Mouse (Mus musculus) kidney, postnatal 14 days (tissue): Measurements from ENCODE around the gene Rin3.

Source experiments
- DNase-seq: peaks from one replicate; pipeline ENCODE4 v3.0.0; 2022; ENCODE audit warnings: mixed read lengths

Gene Rin3

DNA sequence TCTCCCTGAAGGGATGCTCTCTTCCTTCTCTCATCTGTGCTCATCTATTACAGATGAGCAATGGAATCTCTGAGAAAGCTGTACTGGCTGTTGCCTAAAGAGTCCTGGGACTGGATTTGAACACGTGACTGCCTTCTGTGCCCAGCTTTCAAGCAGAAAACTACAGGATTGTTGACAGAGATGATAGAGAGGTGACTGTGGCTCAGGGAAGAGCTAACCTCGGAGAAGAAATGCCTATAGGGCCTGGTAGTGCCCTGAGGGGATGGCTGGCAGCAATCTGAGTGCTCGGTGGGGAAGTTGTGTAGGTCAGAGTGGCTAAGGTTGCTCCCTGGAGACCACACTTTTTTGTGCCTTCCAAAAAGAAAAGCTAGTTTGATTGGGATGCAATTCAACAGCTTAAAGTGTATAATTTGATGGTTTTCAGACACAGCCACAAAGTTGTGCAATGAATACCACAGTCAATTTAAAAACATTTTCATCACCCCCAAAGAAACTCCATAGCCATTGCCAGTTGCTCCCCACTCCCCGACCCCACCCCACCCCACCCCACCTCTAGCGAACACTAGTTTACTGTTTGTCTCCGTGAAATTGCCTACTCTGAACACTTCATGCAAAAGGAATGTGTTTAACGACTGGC lies 1.9 kb upstream of the Rin3 start:
- no peak for DNase-seq

DNA sequence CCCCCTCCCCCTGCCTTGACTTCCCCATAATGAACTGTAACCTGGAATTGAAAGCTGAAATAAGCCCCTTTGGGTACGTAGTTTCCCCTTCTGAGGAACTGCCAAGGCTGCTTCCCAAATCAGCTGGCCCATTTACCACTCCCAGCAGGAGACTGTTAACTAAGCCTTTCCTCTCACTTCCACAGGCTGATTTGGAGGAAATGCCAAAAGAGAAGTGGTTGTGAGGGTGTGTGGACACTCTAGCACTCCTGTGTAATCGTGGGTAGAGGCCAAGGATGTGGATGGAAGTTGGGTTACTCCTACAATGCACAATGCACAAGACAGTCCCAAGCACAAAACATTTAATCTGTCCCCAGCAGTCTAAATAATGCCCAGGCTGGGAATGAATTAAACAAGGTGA lies 722 bp upstream of the Rin3 start:
- no peak for DNase-seq

DNA sequence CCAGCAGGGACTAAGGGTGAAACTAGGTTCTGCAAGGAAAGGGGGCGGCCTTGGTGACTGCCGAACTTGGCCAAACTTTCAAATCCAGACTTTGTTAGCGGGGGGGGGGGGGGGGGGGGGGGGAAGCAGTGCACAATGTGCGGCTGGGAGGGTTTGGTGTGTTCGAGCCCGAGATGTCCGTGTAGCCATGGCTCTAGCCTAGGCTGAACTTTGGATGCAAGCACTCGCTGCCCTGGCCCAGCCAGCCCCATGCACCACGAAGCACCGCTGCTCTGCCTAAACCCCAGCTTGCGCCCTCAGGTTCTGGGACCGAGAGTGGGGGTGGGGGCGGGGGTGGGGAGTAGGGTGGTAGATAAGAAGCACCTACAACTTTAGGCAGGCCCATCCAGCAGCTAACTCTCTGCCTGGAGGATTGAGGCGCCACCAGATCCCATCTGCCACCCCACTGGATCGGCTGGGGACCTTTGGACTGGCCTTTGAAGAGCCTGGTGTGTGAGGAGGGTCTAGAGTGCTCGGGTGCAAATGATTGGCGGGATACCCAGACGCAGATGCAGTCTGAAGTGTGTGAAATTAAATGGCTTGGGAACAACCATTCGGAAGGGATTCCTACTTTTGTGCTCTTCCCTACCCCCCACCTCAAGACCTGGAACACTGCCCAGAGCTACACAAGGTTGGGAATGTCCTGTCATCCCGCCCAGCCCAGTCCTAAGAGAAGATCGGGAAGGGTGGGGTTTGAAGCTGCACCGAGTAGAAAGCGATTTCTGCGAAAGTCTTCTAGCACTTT lies 827 bp downstream of the Rin3 start:
- DNase-seq = peak; percentile 85

DNA sequence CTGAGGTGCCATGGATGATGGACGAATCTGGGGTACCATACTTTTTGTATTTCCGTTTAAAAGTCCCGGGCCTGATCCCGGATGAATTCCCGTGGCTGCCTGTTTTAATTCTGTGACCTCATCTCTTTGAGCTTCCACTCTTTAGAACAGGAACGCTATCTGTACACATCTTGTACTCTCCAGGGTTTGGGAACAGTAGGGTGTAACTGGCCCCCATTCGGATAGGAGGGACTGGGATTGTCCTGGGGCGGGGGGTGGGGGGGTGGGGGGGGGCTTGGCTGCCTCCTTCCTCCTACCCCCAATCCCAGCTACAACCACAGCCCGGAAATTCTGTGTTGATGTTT lies 1.4 kb downstream of the Rin3 start:
- DNase-seq = no peak

DNA sequence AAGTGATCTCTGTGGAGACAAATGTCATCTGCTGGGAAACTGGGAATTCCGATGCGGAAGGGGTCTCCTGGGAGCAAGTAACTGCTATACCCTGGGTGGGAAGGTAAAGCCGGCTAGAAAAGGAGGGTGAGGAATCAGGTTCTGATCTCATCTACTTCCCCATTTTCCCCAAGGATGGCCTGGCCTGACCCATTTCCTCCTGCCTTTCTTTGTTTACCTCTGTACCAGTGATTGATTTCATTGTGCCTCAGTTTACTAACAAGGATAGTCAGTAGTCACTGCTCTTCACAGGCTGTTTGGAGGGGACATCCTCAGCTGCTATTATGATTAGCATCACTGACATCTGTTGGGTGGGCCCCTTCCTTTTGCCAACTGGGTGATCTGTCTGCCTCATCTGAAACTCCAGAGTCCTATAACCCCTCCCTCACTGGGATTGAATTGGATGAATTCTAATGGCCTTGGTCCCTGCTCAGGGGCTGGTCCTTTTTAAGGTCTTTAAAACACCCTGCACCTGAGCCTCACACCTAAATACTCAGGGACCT lies 1.8 kb downstream of the Rin3 start:
- DNase-seq = no peak

DNA sequence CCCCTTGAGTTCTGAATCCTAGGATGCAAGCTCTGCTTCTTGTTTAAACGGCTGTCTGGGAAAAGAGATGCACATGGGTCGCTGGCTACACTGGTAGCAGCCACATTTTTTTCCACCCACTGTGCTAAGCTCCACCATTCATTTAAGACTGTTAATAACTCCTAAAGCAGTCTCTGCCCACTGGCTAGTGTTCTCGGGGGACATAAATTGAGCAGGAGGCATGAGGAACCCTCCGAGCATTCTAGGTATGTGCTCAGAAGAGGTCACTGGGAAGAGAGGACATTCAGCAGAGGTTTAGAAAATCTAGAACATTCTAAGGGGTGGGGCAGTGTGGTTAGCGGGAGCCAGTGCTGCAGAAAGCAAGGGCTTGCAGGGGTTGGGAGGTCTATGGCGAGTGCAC lies 2.5 kb downstream of the Rin3 start:
- DNase-seq = no peak

DNA sequence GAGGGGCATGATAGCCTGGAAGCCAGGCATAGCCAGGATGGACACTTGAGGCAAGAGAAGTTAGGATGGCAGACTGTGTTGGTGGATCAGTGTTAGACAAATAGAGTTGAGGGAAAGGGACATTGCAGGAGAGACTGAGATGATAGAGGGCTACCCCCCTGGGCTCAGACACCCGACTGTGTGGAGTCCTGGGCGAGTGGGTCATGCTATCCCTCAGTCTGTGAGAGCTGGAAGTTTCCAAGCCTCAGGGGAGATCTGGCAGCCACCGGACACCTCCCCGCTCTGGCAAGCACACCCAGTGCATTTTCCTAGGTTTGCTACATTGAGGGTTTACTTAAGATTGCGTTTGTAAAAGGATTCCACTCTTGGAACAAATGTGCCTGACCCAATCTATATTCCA lies 2.9 kb downstream of the Rin3 start:
- DNase-seq = no peak

DNA sequence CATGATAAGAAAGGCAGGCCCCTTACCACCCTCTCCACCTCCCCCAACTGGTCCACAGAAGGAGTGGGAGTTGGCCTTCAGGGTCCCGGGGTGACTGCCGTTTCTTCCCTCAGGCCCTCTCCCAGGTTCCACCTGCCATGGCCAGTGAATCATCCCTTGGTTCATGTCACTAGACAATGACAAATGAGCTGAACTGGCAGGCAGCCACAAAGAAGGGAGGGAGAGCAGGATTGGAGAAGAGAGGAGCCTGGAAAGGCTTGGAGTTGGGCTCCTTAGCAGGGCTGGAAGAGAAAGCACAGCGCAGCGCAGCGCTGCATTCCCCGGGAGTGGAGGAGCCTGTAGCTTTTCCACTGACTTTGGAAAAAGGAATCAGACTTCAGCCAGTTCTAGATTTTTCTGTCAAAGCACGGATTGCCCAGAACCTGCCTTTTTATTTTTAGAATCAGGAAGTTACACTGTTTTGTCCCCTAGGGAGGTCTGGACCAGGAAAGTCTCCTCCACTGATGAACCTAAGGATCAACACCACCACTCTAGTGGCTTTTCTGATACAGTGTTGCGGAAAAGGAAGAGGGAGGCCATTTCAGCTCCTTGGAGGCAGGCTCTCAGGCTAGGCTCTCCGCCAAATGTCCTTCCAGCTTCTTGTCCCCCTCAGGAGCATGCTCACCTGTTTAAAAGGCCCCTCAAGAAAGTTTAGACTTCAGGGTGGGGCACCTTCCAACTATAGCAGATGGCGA lies 4.0 kb downstream of the Rin3 start:
- peak; percentile 75 for DNase-seq

DNA sequence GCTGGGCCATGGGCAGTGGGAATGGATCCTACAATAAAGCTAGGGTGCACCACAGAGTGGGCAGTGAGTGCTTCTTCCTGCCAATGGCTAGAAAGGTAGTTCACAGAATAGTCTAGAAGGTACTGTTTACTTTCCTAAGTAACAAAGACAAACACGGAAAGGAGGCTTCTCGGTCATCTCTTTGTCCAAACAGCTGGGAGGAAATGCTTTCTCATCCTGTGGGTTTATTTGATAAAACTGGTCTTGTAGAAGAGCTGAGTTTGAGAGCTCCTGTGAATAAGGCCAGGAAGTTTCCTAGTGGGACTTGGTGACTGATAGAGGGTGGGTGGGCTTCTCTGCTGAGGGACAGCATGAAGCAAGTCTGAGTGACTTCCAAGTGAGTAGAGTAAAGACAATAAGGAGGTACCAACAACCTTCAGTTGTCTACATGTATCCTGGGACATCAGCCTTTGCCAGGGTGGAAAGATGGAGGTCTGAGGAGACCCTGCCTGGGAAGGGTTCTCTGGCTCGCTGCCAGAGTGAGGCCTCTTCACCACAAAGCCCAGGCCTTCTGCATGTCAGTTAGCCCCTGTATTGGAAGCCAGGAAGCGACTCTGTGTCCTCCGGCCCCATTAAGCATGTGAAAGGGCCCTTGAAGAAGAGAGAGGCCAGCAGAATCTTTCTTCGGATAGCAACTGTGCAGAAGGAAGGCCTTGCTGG lies 5.2 kb downstream of the Rin3 start:
- DNase-seq = no peak

DNA sequence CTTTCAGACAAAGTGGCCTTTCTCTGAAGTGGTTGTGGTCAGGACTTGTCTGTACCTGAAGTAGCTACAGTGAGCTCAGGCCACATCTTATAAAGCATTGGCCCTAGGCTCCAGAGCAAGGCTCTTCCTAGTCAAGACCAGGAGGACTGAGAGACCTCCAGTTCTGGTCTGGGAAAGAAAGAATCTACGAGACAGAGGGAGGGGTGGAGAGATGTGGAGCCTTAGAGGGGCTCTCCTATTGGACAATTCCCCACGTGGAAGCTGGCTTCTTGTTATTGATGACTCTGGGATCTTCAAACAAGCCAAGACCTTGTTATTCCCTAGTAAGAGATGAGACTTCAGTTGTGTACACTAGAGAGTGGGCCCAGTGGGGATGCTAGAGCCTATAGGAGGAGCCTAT lies 6.0 kb downstream of the Rin3 start:
- DNase-seq = no peak

DNA sequence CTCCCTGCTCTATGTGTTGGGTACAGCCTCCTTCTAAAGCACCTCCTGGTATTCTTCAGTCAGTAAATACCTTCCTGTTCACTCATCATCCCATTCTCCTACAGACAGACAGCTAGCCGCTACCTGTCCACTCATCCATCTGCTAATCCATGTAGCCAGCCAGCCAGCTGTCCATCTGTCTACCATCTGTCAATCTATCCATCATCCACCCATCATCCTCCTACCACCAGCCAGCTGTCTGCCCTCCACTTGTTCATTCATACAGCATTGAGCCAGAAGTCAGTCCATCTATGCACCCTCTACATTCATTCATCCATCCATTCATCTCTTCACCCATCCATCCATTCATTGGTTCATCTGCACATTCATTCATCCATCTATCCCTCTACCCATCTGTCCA lies 6.7 kb downstream of the Rin3 start:
- no peak for DNase-seq

DNA sequence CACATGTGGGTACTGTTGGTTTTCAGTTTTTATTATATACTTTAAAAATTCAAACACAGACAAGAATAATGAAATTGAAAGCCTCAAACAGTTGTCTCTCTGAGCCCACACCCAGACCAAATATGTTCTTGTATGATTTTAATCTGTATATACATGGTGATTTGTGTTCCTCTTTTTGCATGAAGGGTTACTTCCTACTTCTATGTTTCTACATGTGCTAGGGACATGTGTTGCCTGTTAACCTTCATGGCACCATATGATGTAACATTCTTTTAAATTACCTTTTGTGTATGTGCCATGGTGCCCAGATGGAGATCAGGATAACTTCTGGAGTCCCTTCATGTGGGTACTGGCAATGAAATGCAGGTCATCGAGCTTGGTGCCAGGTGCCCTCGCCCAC lies 7.8 kb downstream of the Rin3 start:
- DNase-seq = no peak

DNA sequence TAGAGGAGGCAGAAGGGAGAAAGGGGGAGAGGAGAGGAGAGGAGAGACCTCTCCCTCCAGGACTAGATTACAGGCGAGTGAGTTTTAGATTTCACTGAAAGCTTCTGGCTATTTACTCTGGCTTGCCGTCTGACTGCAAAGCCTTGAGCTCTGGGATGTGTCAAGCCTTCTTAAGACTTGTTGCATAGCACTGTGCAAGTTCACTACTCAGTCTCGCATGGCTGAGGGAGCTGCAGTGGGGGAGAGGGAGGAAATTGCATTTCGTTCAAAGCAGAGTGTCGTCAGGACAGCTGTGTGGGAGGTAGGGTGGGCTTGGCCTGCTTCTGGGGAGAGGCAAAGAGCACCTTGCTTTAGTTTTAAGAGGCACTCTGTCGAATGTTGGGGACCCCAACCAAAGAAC lies 8.8 kb downstream of the Rin3 start:
- DNase-seq = no peak

DNA sequence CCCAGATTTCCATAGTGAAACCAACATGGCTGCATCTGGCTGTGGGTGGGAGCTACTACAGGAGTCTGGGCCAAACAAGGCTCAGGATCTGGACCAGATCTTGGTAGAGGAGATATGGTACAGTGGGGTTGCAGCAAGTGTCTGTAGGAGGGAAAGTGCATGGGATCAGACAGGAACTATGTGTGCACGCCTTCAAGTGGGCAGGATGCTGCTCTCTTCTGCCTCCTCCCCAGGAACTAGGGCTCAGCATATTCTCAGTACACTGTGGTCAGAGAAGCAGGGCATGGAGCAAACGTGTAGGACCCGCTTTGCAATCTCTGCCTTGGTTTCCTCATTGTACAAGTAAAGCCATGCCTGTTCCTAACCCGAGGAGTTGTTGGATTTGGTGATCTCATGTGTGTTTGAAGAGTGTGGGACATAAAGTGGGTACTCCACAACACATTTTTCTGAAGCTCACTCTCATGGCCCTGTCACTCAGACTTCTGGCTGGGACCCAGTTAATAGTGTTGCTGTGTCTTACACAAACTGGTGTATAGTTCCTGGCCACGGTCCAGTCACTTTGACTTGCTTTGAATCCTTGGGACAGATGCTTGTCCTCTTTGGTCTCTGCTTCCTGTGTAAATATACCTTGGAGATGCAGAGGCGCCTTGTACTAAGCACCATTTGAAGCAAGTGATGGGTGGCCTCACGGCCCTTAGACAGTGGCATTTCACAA lies 9.8 kb downstream of the Rin3 start:
- DNase-seq = no peak

DNA sequence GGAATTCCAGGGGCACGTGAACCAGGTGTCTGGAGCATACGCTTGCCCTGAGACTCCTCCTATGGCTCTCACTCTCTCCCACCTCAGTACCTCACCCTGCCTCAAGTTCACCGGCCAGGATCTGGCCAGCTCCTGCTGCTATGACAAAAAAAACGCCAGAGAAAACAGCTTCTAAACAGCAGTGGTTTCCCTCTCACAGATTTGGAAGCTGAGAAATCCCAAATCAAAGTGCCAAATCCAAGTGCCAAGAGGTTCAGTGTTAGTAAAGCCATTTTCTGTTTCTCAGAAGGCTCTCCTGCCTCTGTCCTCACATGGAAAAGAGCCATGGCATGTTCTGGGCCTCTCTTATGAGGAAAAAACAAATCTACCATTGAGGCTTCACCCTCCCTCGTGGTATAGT lies 11.8 kb downstream of the Rin3 start:
- no peak for DNase-seq

DNA sequence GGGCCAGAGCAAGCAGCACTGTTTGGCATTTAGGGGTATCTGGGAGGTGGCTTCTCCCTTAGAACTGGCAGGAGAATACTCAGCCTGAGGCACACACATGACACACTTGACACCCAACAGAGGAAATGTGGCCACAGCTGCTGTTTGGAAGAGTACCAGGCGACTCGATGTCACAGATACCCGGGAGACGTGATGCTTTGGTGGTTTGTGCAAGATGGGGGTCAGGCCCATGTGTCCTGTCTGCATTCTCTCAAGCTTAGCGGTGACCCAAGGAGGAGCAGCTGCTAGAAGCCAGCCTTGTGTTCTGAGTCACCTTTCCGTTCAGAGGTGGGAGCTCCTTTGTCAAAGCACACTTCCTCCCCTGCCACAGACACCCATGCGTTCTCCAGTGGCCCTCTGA lies 12.4 kb downstream of the Rin3 start:
- no peak for DNase-seq

DNA sequence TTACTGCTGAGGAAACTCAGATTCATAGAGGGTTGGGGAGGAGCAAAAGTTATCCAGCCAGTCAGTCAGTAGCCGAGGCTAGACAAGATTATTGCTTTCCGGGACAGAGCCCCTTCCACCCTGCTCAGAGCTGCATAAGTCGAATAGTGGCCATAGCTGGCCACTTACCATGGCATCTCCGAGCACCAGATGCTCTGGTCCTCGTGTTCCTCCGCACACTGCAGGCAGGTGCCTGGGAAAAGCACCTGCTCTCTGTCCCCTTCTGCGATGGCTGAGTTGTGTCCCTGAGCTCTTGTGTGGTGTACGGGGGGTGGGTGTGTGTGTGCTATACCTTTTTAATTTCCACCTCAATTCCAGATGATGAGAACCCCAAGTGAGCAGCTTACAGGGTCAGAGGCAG lies 12.8 kb downstream of the Rin3 start:
- no peak for DNase-seq

DNA sequence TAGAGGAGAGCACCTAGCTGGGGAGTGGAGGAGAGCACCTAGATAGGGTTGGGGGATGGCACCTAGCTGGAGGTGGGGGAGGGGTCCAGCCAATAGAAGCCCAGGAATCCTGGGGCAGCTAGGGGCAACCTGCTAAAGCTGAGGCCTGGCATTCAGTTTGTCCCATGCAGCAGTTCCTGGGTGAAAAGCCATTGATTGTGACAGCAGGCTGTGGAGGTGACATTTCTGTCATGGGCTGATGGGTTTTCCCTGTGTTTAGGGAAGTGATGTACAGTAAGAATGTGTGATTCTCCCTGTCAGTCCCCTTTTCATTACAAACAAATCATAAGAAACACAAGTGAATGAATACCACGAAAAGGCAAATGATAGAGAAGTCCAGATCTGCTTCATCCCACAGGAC lies 13.5 kb downstream of the Rin3 start:
- no peak for DNase-seq

DNA sequence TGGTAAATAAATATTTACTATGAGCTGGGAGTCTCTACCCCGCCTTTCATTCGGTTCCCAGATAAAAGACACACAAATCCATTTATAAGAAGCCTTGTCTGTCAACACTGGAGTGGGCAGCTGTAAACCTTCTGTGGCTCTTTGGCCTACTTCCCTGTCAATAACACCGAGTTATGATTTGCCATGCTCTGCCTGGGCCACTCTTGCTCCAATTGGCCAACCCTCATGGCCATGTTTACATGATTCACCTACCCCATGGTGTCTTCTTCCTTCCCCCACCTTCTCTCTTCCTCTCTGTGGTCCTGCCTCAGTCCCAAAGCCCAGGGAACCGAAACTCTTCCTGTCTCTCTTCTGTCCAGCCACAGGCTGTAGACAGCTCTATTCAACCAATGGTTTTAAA lies 14.1 kb downstream of the Rin3 start:
- DNase-seq = no peak

DNA sequence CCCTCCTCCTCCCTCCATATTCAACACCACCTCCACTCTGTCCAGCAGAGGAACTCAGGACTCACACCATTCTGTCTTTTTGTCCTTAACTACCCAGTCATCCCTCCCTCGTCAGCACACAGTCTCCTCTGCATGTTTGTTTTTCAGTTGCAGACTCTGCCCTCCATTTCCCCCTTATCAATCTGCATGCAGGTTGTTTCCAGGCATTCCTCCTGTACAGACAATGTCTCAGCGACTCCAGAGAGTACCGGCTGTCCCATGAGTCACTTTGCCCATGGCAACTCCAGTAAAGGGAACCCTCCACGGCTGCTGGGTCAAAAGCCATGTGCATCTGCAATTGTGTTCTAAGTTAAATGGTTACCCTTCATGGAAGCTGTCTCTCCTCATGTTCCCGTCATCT lies 16.4 kb downstream of the Rin3 start:
- DNase-seq = no peak

DNA sequence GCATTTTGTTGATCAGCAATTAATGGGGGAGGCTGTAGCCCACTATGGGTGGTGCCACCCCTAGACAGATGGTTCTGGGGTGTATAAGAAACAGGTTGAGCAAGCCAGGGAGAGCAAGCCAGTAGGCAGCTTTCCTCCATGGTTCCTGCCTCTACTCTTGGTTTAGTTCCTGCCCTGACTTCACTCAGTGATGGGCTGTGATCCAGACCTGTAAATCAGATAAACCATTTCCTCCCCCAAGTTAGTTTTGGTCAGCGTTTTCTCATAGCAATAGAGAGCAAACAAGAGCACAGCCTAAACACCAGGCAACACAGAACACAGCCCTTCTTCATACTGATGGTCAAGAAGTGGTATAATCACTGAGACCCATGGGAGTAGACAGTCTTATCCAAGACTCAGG lies 18.7 kb downstream of the Rin3 start:
- peak; percentile 41 for DNase-seq

DNA sequence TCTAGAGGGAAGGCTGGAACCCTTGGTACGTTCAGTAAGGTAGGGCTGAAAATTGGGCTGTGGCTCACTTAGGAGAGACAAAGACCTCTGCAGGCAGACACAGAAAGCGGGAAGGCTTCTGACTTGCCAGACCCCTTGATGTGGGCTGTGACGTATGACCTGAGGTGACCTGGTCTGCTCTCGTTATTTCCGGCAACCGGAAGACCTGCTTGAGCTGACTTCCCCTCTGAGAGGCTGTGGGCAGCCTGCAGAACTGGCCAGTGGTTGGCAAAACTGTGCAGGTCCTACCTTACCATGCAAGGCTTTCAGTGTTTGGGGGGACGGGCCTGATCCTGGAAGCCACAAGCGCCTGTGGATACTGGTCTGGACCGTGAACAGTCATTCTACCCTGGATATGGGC lies 19.5 kb downstream of the Rin3 start:
- peak; percentile 64 for DNase-seq
